Mouse (Mus musculus) hindbrain, embryonic 16.5 days (tissue): Measurements from ENCODE around the gene Ccdc97. TPM values are rescaled to one million over a fixed set of nuclear protein-coding genes. Genes with fewer than 3 reads are reported as not detected.

ENCODE experiments used
- ATAC-seq: fragments of 200-750 bp; cut with Nextera tagmentation; 2 replicates; pipeline ENCODE4 v1.8.0; 2017; ENCODE audit warnings: moderate TSS enrichment, moderate library complexity
- H3K27ac ChIP-seq: fragments of 300-500 bp; sonication (generic); 2 replicates; pipeline ENCODE4 v1.5.1; 2014; ENCODE audit warnings: low read depth, mild to moderate bottlenecking, control low read depth, low read length, moderate library complexity
- H3K27me3 ChIP-seq: fragments of 300-500 bp; sonication (generic); replicated peaks from 2 replicates; pipeline ENCODE4 v1.6.1; 2014; ENCODE audit warnings: low read length; ENCODE audit not compliant: control insufficient read depth, insufficient read depth
- H3K36me3 ChIP-seq: fragments of 300-500 bp; sonication (generic); 2 replicates; pipeline ENCODE4 v1.6.1; 2014; ENCODE audit warnings: mild to moderate bottlenecking, low read length, moderate library complexity, mixed read lengths; ENCODE audit not compliant: control insufficient read depth, insufficient read depth
- H3K4me1 ChIP-seq: fragments of 300-500 bp; sonication (generic); 2 replicates; pipeline ENCODE4 v1.6.1; 2014; ENCODE audit warnings: low read depth, low read length; ENCODE audit not compliant: control insufficient read depth, insufficient read depth
- H3K4me2 ChIP-seq: fragments of 300-500 bp; sonication (generic); 2 replicates; pipeline ENCODE4 v1.6.1; 2014; ENCODE audit warnings: mild to moderate bottlenecking, low read length, control low read depth, moderate library complexity
- H3K4me3 ChIP-seq: fragments of 300-500 bp; sonication (generic); 2 replicates; pipeline ENCODE4 v1.5.1; 2014; ENCODE audit warnings: mild to moderate bottlenecking, low read length, control low read depth, moderate library complexity
- H3K9ac ChIP-seq: fragments of 300-500 bp; sonication (generic); 2 replicates; pipeline ENCODE4 v1.6.1; 2014; ENCODE audit warnings: low read depth, mild to moderate bottlenecking, control low read depth, low read length, moderate library complexity
- H3K9me3 ChIP-seq: fragments of 300-500 bp; sonication (generic); 2 replicates; pipeline ENCODE4 v1.6.1; 2014; ENCODE audit warnings: mild to moderate bottlenecking, low read length, moderate library complexity; ENCODE audit not compliant: control insufficient read depth
- WGBS: fragments of 180-500 bp; shearing (Covaris S2); extraction: QIAGEN DNeasy Blood & Tissue Kit; methylation state at CpG from one replicate; pipeline ENCODE4 v1.1.7; 2014; 5-methylcytosine and 5-hydroxymethylcytosine counted together
- polyA plus RNA-seq: library from polyadenylated mRNA; unstranded; fragments of >200 nt; fragmentation: Nextera tagmentation; extraction: Ambion mirVana; gene quantifications from 2 replicates; pipeline ENCODE4 v1.2.1, GENCODE M21; 2015

Gene Ccdc97
- polyA plus RNA-seq, 1 experiment from 2014 or later: 29.3 TPM

DNA sequence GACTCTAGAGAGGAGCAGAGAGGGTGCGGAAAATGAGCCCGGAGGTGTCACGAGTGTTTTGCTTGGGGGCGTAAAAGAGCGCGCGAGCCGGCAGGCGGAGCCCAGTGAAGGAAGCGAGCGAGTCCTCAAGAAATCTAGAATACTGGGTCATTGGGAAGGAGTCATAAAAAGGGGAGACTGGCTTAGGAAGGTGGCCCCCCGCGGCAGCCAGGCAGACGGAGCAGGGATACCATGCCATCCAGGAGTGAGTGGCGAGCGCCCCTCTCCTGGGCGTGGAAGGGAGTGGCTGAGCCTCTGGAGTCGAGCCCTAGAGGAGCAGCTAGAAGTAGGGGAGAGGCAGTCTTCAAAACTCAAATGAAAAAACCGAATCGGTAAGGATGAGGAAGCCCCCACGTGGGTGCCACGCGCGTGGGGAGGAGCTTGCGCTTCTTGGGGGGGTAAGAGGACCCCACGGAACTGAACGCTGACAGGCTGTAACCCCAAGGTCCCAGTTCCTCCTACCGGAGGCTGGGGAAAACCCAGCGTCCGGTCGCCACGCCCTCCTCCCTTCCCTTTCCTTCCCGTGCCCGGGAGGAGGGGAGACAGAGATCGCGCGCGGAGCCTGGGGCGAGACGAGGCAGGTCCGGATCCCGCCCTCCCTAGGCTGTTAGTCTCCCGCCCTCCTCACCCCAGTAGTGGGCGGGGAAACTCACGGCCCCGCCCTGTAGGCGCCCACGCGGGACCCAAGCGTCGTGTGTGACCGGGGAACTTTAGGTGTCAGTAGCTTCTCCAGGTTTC, 29.9 kb downstream of the Ccdc97 start:
- peak overlapping the region; percentile 48 for H3K9ac ChIP-seq
- WGBS: 2% methylated on average over 40 of the region's 52 CpGs
- peak; percentile 56 for ATAC-seq

DNA sequence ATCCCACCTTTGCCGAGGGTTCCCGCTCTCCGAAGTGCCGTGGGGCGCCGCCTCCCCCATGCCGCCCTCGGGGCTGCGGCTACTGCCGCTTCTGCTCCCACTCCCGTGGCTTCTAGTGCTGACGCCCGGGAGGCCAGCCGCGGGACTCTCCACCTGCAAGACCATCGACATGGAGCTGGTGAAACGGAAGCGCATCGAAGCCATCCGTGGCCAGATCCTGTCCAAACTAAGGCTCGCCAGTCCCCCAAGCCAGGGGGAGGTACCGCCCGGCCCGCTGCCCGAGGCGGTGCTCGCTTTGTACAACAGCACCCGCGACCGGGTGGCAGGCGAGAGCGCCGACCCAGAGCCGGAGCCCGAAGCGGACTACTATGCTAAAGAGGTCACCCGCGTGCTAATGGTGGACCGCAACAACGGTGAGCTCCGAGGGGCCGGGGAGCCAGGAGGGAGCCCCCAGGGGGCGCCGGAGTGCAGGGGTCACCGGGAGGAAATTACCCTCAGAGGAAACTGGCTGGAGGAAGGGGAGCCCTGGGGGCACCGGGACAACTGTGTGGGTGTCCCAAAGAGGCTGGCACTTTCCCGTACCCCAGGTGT, 31.0 kb downstream of the Ccdc97 start:
- H3K4me1 ChIP-seq: peaks cover 28% of the 10 kb centered on the region

More for the DNA sequence above, 29.9 kb downstream of the Ccdc97 start:
- peak overlapping the region; percentile 66 for H3K4me2 ChIP-seq
- peak overlapping the region; percentile 49 for H3K4me3 ChIP-seq
- peaks cover 3% of the 10 kb centered on the region; the same call in 1 of the 2 replicates for H3K9me3 ChIP-seq
- H3K27me3 ChIP-seq: peaks cover 48% of the 10 kb centered on the region
- H3K4me1 ChIP-seq: peaks cover 28% of the 10 kb centered on the region
- H3K27ac ChIP-seq: no peak overlapping the region
- H3K36me3 ChIP-seq: no peaks in the 10 kb centered on the region

DNA sequence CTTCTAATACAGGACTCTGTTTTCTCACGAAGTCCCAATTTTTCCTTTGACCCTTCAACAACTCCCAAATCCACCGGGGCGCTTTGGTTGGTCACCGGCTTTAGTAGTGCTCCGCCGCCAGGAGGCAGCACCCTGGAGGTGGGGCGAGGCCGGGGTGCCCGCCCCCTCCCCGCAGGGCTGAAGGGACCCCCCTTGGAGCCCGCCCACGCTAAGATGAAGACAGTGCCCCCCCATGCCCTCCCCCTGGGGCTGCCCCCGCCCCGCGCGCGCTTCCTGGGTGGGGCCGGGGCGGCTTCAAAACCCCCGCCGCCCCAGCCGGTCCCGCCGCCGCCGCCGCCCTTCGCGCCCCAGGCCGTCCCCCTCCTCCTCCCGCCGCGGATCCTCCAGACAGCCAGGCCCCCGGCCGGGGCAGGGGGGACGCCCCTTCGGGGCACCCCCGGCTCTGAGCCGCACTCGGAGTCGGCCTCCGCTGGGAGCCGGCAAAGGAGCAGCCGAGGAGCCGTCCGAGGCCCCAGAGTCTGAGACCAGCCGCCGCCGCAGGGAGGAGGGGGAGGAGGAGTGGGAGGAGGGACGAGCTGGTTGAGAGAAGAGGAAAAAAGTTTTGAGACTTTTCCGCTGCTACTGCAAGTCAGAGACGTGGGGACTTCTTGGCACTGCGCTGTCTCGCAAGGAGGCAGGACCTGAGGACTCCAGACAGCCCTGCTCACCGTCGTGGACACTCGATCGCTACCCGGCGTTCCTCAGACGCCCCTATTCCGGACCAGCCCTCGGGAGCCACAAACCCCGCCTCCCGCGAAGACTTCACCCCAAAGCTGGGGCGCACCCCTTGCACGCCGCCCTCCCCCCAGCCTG, 32.0 kb downstream of the Ccdc97 start, which contains the start of gene Tgfb1:
TSS of gene Tgfb1 (plus strand) at position 323 of the 852 bp plus-strand sequence.
- Histone ChIP-seq H3K27me3 (peaks cover 48% of the 10 kb centered on the region), H3K9ac (peak within 1 kb of the TSS; percentile 68), H3K9me3 (peaks cover 3% of the 10 kb centered on the region; the same call in 1 of the 2 replicates), H3K27ac (peak within 1 kb of the TSS; percentile 51; the same call in 1 of the 2 replicates), H3K4me3 (peak within 1 kb of the TSS; percentile 49), H3K36me3 (peaks cover 2% of the 10 kb centered on the region; the same call in 1 of the 2 replicates), H3K4me2 (peak within 1 kb of the TSS; percentile 66), H3K4me1 (peaks cover 32% of the 10 kb centered on the region)
- peak; percentile 25; the same call in 1 of the 2 replicates for ATAC-seq
- under 1% methylated on average over 46 of the region's 69 CpGs for WGBS

More for the DNA sequence above, 31.0 kb downstream of the Ccdc97 start:
- peaks cover 48% of the 10 kb centered on the region for H3K27me3 ChIP-seq
- under 1% methylated on average over 47 of the region's 47 CpGs for WGBS
- H3K9ac ChIP-seq: peak overlapping the region; percentile 57
- peaks cover 3% of the 10 kb centered on the region; the same call in 1 of the 2 replicates for H3K9me3 ChIP-seq
- peak overlapping the region; percentile 17; the same call in 1 of the 2 replicates for H3K27ac ChIP-seq
- peak overlapping the region; percentile 49 for H3K4me3 ChIP-seq
- ATAC-seq: no peak
- H3K4me2 ChIP-seq: peak overlapping the region; percentile 66
- H3K36me3 ChIP-seq: peaks cover 2% of the 10 kb centered on the region; the same call in 1 of the 2 replicates

DNA sequence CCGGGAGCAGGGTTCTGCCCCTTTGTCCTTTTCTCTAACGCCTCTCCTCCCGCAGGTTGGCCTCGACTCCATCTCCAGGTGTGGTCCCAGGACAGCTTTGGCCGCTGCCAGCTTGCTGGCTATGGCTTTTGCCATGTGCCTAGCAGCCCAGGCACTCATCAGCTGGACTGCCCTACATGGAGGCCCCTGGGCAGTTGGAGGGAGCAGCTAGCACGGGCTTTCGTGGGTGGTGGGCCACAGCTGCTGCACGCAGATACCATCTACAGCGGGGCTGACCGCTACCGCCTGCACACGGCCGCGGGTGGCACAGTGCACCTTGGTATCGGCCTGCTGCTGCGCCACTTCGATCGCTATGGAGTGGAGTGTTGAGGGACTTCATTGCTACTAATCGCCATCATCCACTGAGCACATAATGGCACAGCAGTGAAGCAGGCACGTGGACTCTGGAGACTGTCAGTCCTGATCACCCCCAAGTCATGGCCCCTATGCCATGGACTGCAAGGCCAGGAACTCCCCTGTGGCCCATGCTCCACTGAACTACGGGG, 32.9 kb downstream of the Ccdc97 start:
- Histone ChIP-seq H3K9me3 (peaks cover 1% of the 10 kb centered on the region; the same call in 1 of the 2 replicates), H3K4me3 (no peak overlapping the region), H3K27ac (no peak overlapping the region), H3K36me3 (peaks cover 2% of the 10 kb centered on the region; the same call in 1 of the 2 replicates), H3K4me1 (peaks cover 36% of the 10 kb centered on the region), H3K9ac (no peak overlapping the region), H3K4me2 (no peak overlapping the region), H3K27me3 (peaks cover 43% of the 10 kb centered on the region)
- ATAC-seq: no peak
- WGBS: 68% methylated on average over 21 of the region's 21 CpGs

DNA sequence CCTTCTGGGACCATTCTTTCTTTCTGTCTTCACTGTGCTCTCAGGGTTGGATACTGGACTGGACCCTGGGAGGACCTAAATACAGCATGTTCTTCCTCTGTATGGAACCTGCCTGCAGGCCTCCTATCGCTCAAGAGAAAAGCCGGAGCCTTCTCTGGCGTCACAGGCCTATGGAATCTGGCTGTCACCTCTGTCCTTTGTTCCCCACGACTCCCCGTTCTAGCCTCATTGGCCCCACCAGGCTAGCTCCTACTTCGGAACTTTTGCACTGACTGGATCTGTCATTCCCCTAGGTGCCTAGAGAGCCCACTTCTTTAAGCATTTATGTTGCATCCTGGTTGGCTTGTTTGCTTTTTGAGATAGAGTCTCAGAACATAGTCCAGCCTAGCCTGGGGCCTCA, 34.2 kb downstream of the Ccdc97 start:
- Histone ChIP-seq H3K4me1 (peaks cover 40% of the 10 kb centered on the region), H3K4me3 (no peak overlapping the region), H3K9ac (no peak overlapping the region), H3K27ac (no peak overlapping the region), H3K36me3 (peaks cover 2% of the 10 kb centered on the region; the same call in 1 of the 2 replicates), H3K9me3 (no peaks in the 10 kb centered on the region), H3K27me3 (peaks cover 33% of the 10 kb centered on the region), H3K4me2 (no peak overlapping the region)
- 86% methylated on average over 6 of the region's 6 CpGs for WGBS
- ATAC-seq: no peak

DNA sequence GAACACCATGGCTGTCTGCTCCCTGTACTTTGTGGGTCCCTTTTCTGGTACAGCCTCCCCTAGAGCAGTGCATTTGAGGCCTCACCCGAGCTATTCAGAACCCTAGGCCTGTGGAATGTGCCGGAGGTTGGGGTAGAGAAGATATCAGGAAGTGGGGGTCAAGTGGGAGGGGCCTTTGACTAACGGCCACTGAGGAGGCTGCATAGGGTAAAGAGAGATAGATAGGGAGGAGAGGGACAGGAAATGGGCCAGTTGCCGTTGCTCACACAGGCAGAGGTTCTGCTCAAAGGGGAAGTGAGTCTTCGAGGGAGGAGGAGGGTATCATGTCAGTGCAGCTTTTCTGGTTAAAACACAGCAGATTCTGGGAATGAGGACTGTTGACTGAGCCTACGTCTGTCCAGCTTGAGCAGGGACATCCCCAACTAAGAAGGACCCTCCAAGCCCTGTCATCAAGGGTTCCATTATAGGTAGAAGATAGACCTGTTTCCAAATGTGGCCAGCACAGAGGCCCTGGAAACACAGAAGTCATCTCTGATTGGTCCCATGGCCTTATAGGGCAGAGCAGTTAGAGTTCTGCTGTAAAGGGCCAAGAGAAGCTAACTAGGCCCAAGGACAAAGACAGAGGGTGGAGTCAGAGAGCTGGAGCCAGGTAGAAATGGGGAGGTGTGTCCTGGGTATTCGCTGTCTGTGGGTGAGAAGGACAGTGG, 35.3 kb downstream of the Ccdc97 start:
- Histone ChIP-seq H3K4me3 (no peak overlapping the region), H3K4me1 (peaks cover 33% of the 10 kb centered on the region), H3K36me3 (peaks cover 2% of the 10 kb centered on the region; the same call in 1 of the 2 replicates), H3K27me3 (peaks cover 32% of the 10 kb centered on the region), H3K4me2 (no peak overlapping the region), H3K9me3 (no peaks in the 10 kb centered on the region), H3K9ac (no peak overlapping the region), H3K27ac (no peak overlapping the region)
- ATAC-seq: no peak
- 81% methylated on average over 7 of the region's 7 CpGs for WGBS

DNA sequence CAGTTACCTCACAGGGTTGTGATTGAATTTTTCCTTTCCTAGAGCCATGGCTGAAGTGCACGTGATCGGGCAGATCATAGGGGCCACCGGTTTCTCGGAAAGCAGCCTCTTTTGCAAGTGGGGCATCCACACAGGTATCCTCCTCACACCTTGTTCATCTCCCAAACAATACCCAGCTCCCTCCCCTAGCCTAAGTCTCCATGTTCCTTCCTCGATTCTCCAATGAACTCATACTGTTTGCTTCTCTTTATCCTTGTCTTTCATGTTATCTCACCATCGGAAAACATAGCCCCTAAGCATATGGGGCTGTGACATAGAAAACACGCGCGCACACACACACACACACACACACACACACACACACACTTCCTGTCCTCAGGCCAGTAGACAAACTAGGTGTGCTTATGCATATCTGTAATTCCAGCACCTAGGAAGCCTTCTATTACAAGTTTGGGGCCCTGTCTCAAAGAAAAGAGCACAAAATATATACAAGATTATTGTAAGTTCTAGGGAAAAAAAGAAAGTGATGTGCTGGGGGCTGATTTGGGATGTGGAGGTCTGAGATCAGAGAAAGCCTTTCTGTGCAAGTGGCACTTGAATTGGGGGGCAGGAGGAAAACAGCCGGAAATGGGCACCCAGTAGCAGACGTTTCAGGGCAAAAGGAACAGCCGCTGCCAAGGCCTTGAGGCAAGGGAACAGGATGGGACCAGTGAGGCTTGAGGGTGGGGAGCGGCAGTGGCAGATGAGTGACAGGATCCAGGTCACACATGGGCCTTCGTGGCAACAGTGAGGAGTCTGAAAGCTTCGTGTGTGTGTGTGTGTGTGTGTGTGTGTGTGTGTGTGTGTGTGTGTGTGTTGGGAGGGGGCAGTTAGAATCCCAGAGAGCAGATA, 37.3 kb downstream of the Ccdc97 start:
- H3K36me3 ChIP-seq: peaks cover 2% of the 10 kb centered on the region; the same call in 1 of the 2 replicates
- H3K9ac ChIP-seq: peak overlapping the region; percentile 77
- no peaks in the 10 kb centered on the region for H3K9me3 ChIP-seq
- 55% methylated on average over 15 of the region's 15 CpGs for WGBS
- peaks cover 12% of the 10 kb centered on the region for H3K4me1 ChIP-seq
- ATAC-seq: no peak; the same call in 1 of the 2 replicates
- peak overlapping the region; percentile 77 for H3K4me3 ChIP-seq
- H3K27ac ChIP-seq: peak overlapping the region; percentile 98
- peak overlapping the region; percentile 59 for H3K4me2 ChIP-seq
- peaks cover 16% of the 10 kb centered on the region for H3K27me3 ChIP-seq
